Mouse (Mus musculus): Measurements from ENCODE around the gene Lexm.

DNA sequence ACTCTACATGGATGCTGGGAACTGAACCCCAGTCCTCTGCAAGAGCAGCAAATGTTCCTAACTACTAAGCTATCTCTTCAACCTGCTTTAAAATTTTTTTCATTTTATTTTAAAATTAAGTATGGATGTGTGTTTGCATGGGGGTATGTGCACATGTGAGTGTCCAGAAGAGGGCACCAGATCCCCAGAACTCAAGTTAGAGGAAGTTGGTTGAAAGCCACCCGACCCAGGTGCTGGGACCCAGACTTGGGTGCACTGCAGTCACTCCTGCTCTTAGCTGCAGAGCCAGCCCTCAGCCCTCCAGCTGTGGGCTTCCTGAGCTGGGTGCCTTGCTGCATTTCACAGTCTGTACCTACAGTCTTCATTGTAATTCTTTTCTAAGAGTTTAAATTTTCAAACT lies 17.6 kb downstream of the Lexm start:
- no peak for TF ChIP-seq CTCF (IDR thresholded peaks at IDR 0.05; ENCODE audit: low read depth, low read length)
- TF ChIP-seq POLR2A (IDR thresholded peaks at IDR 0.05; ENCODE audit: borderline replicate concordance, low read depth, low read length): no peak
